Mouse (Mus musculus) urinary bladder, postnatal 0 days (tissue): ENCODE results near the gene H2-M10.2. TPM values are rescaled to one million over a fixed set of nuclear protein-coding genes. Genes with fewer than 3 reads are reported as not detected.

Source experiments
- polyA plus RNA-seq: library from polyadenylated mRNA; unstranded; fragments of >200 nt; fragmentation: Nextera tagmentation; extraction: Ambion mirVana; gene quantifications from 2 replicates; pipeline ENCODE4 v1.2.1, GENCODE M21; 2015

The H2-M10.2 gene
- polyA plus RNA-seq = not detected in 2 replicates

DNA sequence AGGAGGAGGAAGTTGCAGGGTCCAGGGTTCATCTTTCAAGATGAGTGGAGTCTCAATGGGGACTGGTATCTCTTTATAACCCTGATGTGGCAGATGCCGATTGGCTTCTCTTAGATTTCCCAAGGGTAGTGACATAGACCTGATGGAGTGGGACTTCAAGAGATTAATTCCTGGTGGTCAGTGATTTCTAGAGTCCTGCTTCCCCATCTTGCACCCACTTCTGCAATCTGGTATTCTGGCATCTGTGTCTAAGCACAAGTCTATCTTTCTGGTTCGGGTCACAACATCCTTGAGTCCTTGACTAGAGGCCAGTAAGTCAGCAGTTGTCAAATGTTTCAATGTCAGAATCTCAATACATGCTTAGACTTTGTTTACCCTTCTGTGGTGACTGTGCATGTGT is at the start of gene H2-M10.2:
Gene H2-M10.2 (minus strand): TSS at position 101 of the 400 bp plus-strand sequence.

DNA sequence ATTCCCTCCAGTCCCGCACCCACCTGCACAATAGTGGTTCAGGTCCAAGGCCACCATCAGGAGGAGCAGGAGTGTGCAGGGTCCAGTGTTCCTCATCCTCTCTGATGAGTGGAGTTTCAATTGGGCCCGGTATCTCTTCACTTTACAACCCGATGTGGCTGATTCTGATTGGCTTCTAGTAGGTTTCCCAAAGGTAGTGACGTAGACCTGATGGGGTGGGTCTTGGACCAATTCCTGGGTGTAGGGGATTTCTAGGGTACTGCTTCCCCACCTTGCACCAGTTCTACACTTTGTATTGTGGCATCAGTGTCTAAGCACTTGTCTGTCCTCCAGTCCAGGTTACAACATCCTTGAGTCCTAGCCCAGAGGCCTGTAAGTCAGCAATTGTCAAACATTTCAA is 39.8 kb upstream of the H2-M10.2 start, which contains the start of gene H2-M10.1:
Gene H2-M10.1 (minus strand): TSS at position 101 of the 400 bp plus-strand sequence.

DNA sequence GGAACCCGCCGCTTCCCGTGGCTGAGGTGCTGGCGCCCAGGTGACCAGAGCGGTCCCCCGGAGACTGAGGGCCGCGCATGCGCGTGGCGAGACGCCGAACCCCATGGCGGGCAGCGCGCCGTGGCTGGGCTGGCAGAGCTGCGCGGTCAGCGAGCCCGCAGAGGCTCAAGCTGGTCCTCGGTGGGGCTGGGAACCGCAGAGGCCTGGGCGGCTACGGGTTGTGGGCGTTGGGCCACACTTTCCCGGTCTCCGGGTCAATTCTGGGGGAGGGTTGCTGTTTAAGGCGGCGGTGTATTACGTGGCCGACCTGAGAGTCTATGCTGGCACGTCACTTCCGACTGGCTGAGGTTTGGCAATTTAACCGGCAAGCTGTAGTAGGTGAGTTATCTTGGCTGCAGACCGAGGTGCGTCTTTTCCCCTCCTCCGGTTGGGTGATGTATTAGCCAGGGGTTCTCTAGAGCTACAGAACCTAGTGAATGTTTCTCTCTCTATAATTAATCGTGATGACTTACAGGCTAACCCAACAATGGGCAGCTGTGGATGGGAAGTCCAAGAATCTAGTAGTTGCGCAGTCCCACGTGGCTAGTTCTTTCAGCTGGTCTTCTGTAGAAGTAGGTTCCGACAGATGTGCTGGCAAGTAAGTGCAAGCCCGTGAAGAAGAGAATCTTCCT is 14.6 kb downstream of the H2-M10.2 start, which contains the start of gene Trim39:
Gene Trim39 (minus strand): TSS at position 662 of the 671 bp plus-strand sequence.

DNA sequence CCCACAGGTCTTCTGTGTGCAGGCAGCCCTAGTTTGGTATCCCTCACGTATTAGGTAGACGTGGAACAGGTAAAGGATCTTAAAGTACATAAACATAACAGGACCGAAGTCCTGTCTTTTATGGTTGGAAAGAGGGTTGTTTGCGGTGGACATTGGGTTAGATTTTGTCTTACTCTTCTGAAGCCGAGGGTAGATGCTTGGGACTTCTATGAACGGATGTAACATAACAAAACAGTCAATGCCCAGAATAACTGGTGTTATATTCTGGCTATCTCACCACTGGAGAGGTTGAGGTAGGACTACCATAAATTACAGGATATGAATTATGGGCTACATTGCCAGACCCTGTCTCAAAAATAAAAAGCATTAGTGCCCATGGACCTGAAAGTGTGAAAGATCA is 28.3 kb downstream of the H2-M10.2 start, which contains the start of gene Rpp21:
Gene Rpp21 (minus strand): TSS at position 101 of the 400 bp plus-strand sequence.

Other genes with a start within 250 kb of the H2-M10.2 start
- gene H2-T22, start 243.7 kb downstream of the H2-M10.2 start, polyA plus RNA-seq = 32.7 and 34.7 TPM in 2 replicates
- gene Gm6034, start 243.5 kb downstream of the H2-M10.2 start, polyA plus RNA-seq = 0.10 TPM in 1 of 2 replicates, not detected in the other
- not detected in 2 replicates for gene Gm11127, start 228.1 kb downstream of the H2-M10.2 start, polyA plus RNA-seq
- gene Gm19684, start 164.8 kb downstream of the H2-M10.2 start, polyA plus RNA-seq = not detected in 2 replicates
- gene Gm7030, start 157.1 kb downstream of the H2-M10.2 start, polyA plus RNA-seq = not detected in 2 replicates
- not detected in 2 replicates for gene Gm8909, start 118.0 kb downstream of the H2-M10.2 start, polyA plus RNA-seq
- gene H2-T3, start 96.2 kb downstream of the H2-M10.2 start, polyA plus RNA-seq = not detected in 2 replicates
- gene Rpp21, start 28.4 kb downstream of the H2-M10.2 start, polyA plus RNA-seq = 85.5 and 95.5 TPM in 2 replicates
- gene Trim39, start 14.2 kb downstream of the H2-M10.2 start, polyA plus RNA-seq = 7.5 TPM in 2 replicates
- not detected in 2 replicates for gene H2-M10.1, start 39.7 kb upstream of the H2-M10.2 start, polyA plus RNA-seq
- gene H2-M10.3, start 81.9 kb upstream of the H2-M10.2 start, polyA plus RNA-seq = not detected in 2 replicates
- gene H2-M10.4, start 175.8 kb upstream of the H2-M10.2 start, polyA plus RNA-seq = not detected in 2 replicates